Mouse (Mus musculus) MEL (cell line): Measurements from ENCODE around the gene Adamts2. TPM values are rescaled to one million over a fixed set of nuclear protein-coding genes. Genes with fewer than 3 reads are reported as not detected.

ENCODE experiments used
- DNase-seq: peaks from one replicate; pipeline ENCODE4 v3.0.0; 2011; ENCODE audit warnings: low read depth, low spot score
- H3K27ac ChIP-seq: 2 replicates; pipeline ENCODE4 v1.5.1; 2012; ENCODE audit warnings: low read depth, mild to moderate bottlenecking, control low read depth, low read length, moderate library complexity; ENCODE audit not compliant: control insufficient read depth
- H3K27me3 ChIP-seq, 2 experiments: fragments of 150-350 bp in 1 of 2; sonication (generic) in 1 of 2; 2 replicates each; pipeline ENCODE4 v1.6.1; 2012; ENCODE audit warnings: low read length in 2 of 2, mild to moderate bottlenecking in 2 of 2, improper control_type of control experiment in 1 of 2, moderate library complexity in 1 of 2; ENCODE audit not compliant: insufficient read depth in 2 of 2, control insufficient read depth in 1 of 2
- H3K36me3 ChIP-seq, 2 experiments: 2 replicates each; pipeline ENCODE4 v1.6.1; 2012 to 2014; ENCODE audit warnings: low read length in 2 of 2, improper control_type of control experiment in 1 of 2, inconsistent platforms in 1 of 2, mild to moderate bottlenecking in 1 of 2; ENCODE audit not compliant: insufficient read depth in 2 of 2, control insufficient read depth in 1 of 2
- H3K4me1 ChIP-seq, 2 experiments: fragments of 150-350 bp in 1 of 2; sonication (generic) in 1 of 2; 2 replicates each; pipeline ENCODE4 v1.6.1; 2012; ENCODE audit warnings: low read length in 2 of 2, improper control_type of control experiment in 1 of 2, mild to moderate bottlenecking in 1 of 2; ENCODE audit not compliant: insufficient read depth in 2 of 2, control insufficient read depth in 1 of 2
- H3K4me3 ChIP-seq, 2 experiments: fragments of 150-350 bp in 1 of 2; sonication (generic) in 1 of 2; 2 replicates each; pipeline ENCODE4 v1.5.1; 2012; ENCODE audit warnings: low read depth in 2 of 2, low read length in 2 of 2, mild to moderate bottlenecking in 2 of 2, moderate library complexity in 2 of 2, control low read depth in 1 of 2, improper control_type of control experiment in 1 of 2; ENCODE audit not compliant: control insufficient read depth in 1 of 2, insufficient read depth in 1 of 2
- H3K79me2 ChIP-seq: 2 replicates; pipeline ENCODE4 v1.6.1; 2012; ENCODE audit warnings: mild to moderate bottlenecking, low read length, moderate library complexity; ENCODE audit not compliant: control insufficient read depth, poor library complexity, insufficient read depth
- H3K9ac ChIP-seq: 2 replicates; pipeline ENCODE4 v1.6.1; 2012; ENCODE audit warnings: low read depth, mild to moderate bottlenecking, control low read depth, low read length, moderate library complexity; ENCODE audit not compliant: control insufficient read depth, poor library complexity, severe bottlenecking
- H3K9me3 ChIP-seq: fragments of 150-350 bp; sonication (generic); replicated peaks from 2 replicates; pipeline ENCODE4 v1.6.1; 2012; ENCODE audit warnings: mild to moderate bottlenecking, low read length, improper control_type of control experiment, moderate library complexity; ENCODE audit not compliant: insufficient read depth
- CTCF ChIP-seq, 3 experiments: IDR thresholded peaks in 2 of 3; conservative IDR thresholded peaks in 1 of 3; 2 replicates each; pipeline ENCODE4 v1.5.1; 2011 to 2012; ENCODE audit warnings: low read length in 3 of 3, low read depth in 2 of 3, mild to moderate bottlenecking in 2 of 3, improper control_type of control experiment in 1 of 3, inconsistent platforms in 1 of 3, mixed read lengths in 1 of 3, moderate library complexity in 1 of 3; ENCODE audit not compliant: control insufficient read depth in 1 of 3, insufficient read depth in 1 of 3, poor library complexity in 1 of 3, severe bottlenecking in 1 of 3
- EP300 ChIP-seq, 2 experiments: IDR thresholded peaks; 2 replicates each; pipeline ENCODE4 v1.6.1; 2011; ENCODE audit warnings: improper control_type of control experiment in 2 of 2, low read length in 2 of 2, low read depth in 1 of 2, mild to moderate bottlenecking in 1 of 2
- ETS1 ChIP-seq: IDR thresholded peaks from 2 replicates; pipeline ENCODE4 v1.6.1; 2012; ENCODE audit warnings: low read depth, mild to moderate bottlenecking, inconsistent platforms, low read length, improper control_type of control experiment, moderate library complexity
- GABPA ChIP-seq: IDR thresholded peaks from 2 replicates; pipeline ENCODE4 v1.6.1; 2012; ENCODE audit warnings: low read depth, mild to moderate bottlenecking, inconsistent platforms, low read length, improper control_type of control experiment, moderate library complexity
- GATA1 ChIP-seq: IDR thresholded peaks from 2 replicates; pipeline ENCODE4 v1.6.1; 2011; ENCODE audit warnings: low read depth, low read length, improper control_type of control experiment
- HCFC1 ChIP-seq: IDR thresholded peaks from 2 replicates; pipeline ENCODE4 v1.6.1; 2012; ENCODE audit warnings: low read depth, mild to moderate bottlenecking, inconsistent platforms, low read length, improper control_type of control experiment, moderate library complexity
- MXI1 ChIP-seq: IDR thresholded peaks from 2 replicates; pipeline ENCODE4 v1.6.1; 2011; ENCODE audit warnings: mild to moderate bottlenecking, low read depth, low read length, improper control_type of control experiment
- MYB ChIP-seq: IDR thresholded peaks from 2 replicates; pipeline ENCODE4 v1.6.1; 2011; ENCODE audit warnings: mild to moderate bottlenecking, low read depth, low read length, improper control_type of control experiment
- NRF1 ChIP-seq: IDR thresholded peaks from 2 replicates; pipeline ENCODE4 v1.6.1; 2014; ENCODE audit warnings: low read depth, mild to moderate bottlenecking, inconsistent platforms, low read length, improper control_type of control experiment, moderate library complexity; ENCODE audit not compliant: poor library complexity, insufficient read depth, severe bottlenecking
- POLR2AphosphoS2 ChIP-seq: IDR thresholded peaks from 2 replicates; pipeline ENCODE4 v1.6.1; 2011; ENCODE audit warnings: low read length, improper control_type of control experiment
- POLR2AphosphoS5 ChIP-seq: IDR thresholded peaks from 2 replicates; pipeline ENCODE4 v1.6.1; 2012; ENCODE audit warnings: low read depth, borderline replicate concordance, mild to moderate bottlenecking, inconsistent platforms, low read length, moderate library complexity, mixed read lengths
- RCOR1 ChIP-seq: IDR thresholded peaks from 2 replicates; pipeline ENCODE4 v1.6.1; 2012; ENCODE audit warnings: low read depth, mild to moderate bottlenecking, inconsistent platforms, low read length, improper control_type of control experiment
- SMC3 ChIP-seq: IDR thresholded peaks from 2 replicates; pipeline ENCODE4 v1.6.1; 2011; ENCODE audit warnings: low read depth, low read length, improper control_type of control experiment
- TAL1 ChIP-seq: IDR thresholded peaks from 2 replicates; pipeline ENCODE4 v1.6.1; 2012; ENCODE audit warnings: mild to moderate bottlenecking, inconsistent platforms, low read length, moderate library complexity, mixed read lengths
- UBTF ChIP-seq: IDR thresholded peaks from 2 replicates; pipeline ENCODE4 v1.6.1; 2012; ENCODE audit warnings: low read depth, mild to moderate bottlenecking, inconsistent platforms, low read length, improper control_type of control experiment, moderate library complexity, borderline replicate concordance; ENCODE audit not compliant: insufficient read depth
- ZC3H11A ChIP-seq: IDR thresholded peaks from 2 replicates; pipeline ENCODE4 v1.6.1; 2012; ENCODE audit warnings: low read depth, mild to moderate bottlenecking, inconsistent platforms, low read length, improper control_type of control experiment
- polyA plus RNA-seq, 2 experiments: library from polyadenylated mRNA; stranded (reverse) in 1 of 2; unstranded in 1 of 2; fragments of >175 nt in 1 of 2; fragments of >200 nt in 1 of 2; gene quantifications; 2 replicates each; pipeline versions ENCODE4 v1.2.1 to v1.2.4; 2012; ENCODE audit warnings: low replicate concordance in 2 of 2, low read depth in 1 of 2; ENCODE audit not compliant: insufficient read length in 2 of 2, insufficient read depth in 1 of 2, missing spikeins in 1 of 2
- total RNA-seq: library from RNA; depleted of rRNA; stranded (reverse); fragments of 300-350 nt; gene quantifications from 2 replicates; pipeline ENCODE4 v1.2.3, GENCODE M21; 2012

The Adamts2 gene
- total and polyA plus RNA-seq, 3 experiments = not detected

DNA sequence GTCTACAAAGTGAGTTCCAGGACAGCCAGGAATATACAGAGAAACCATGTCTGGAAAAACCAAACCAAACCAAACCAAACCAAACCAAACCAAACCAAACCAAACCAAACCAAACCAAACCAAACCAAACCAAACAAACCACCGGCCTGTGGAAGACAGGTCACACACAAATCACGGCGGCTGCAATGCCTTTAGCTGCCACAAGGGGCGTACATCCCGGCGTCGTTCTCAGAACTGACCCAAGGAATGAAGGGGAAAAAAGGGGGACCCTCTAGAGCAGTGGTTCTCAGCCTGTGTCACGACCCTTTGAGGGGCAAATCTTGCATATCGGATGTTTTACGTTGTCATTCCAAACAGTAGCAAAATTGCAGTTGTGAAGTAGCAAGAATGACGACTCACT, 12.8 kb upstream of the Adamts2 start:
- TF ChIP-seq CTCF (IDR thresholded peaks at IDR 0.05 in 2 of 3, conservative IDR thresholded peaks at IDR 0.05 in 1 of 3; ENCODE audit: control insufficient read depth in 1 of 3, insufficient read depth in 1 of 3, low read depth in 2 of 3, low read length in 3 of 3, poor library complexity in 1 of 3, severe bottlenecking in 1 of 3) = peak; percentile 40 to 58 (median 42)
- TF ChIP-seq MXI1 = no peak
- no peaks in the 10 kb centered on the region for H3K4me1 ChIP-seq
- DNase-seq = peak; percentile 7

DNA sequence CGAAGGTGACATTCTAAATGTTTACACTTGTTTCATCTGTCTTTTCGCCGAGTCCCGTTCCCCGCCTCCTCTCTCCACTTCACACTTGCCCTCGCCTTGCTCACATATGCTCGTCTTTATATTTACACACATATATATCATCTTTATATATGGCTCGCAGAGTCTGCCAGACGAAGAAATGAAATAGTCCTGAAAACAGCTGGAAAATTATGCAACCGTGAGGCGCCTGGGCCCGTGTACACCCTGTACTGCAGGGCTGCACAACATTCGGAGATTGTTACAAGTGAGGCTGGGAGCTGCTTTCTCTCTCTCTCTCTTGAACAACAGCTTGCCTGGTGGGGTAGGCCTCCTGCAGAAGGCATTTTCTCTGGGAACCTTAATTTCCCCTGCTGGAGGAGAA, 10.8 kb upstream of the Adamts2 start:
- Histone ChIP-seq H3K9me3 (no peaks in the 10 kb centered on the region), H3K4me3 (no peak overlapping the region), H3K4me1 (no peaks in the 10 kb centered on the region), H3K79me2 (no peaks in the 10 kb centered on the region), H3K9ac (no peak overlapping the region), H3K27me3 (no peaks in the 10 kb centered on the region), H3K36me3 (no peaks in the 10 kb centered on the region), H3K27ac (no peak overlapping the region)
- TF ChIP-seq UBTF (no peak), TAL1 (no peak)
- no peak for DNase-seq

More for the DNA sequence above, 12.8 kb upstream of the Adamts2 start:
- Histone ChIP-seq H3K36me3 (no peaks in the 10 kb centered on the region), H3K79me2 (no peaks in the 10 kb centered on the region), H3K9me3 (no peaks in the 10 kb centered on the region), H3K9ac (no peak overlapping the region), H3K4me3 (no peak overlapping the region), H3K27ac (no peak overlapping the region), H3K27me3 (no peaks in the 10 kb centered on the region)

DNA sequence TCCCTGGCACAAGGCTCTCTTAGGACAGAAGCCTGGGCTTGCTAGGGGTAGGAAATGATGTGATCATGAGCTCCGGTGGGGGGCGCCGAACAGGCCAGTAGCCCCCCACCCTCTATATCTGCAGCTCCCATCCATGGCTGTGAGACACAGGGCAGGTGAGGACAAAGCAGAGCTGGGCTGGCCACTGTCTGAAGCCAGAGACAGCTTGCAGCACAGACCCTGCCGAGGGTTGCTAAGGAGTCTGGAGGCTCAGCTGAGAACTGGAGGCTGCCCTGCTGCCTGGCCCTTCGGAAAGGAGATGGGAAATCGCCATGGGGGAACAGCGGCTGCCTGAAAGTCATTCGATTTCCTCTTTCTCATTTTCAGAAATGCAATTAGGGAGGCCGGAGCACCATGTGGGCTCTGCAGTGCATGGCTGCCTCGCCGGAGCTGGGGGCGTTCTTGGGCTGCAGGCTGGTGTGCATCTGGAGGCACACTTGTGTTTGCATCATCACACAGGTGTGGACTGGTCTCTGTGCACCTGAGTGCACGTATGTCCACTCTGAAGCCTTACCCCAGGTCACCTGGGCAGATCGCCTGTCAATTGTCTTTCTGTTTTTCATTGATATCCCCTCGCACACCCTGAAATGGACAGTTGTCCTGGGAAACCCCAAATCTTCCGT, 8.9 kb upstream of the Adamts2 start:
- Histone ChIP-seq H3K79me2 (no peaks in the 10 kb centered on the region), H3K4me1 (no peaks in the 10 kb centered on the region), H3K9me3 (no peaks in the 10 kb centered on the region), H3K4me3 (no peak overlapping the region), H3K36me3 (no peaks in the 10 kb centered on the region), H3K9ac (no peak overlapping the region), H3K27ac (no peak overlapping the region), H3K27me3 (no peaks in the 10 kb centered on the region)
- no peak for DNase-seq
- TF ChIP-seq CTCF (IDR thresholded peaks at IDR 0.05 in 2 of 3, conservative IDR thresholded peaks at IDR 0.05 in 1 of 3; ENCODE audit: control insufficient read depth in 1 of 3, insufficient read depth in 1 of 3, low read depth in 2 of 3, low read length in 3 of 3, poor library complexity in 1 of 3, severe bottlenecking in 1 of 3) (no peak), POLR2AphosphoS5 (no peak), ZC3H11A (no peak), HCFC1 (no peak), MYB (no peak), TAL1 (no peak), EP300 (IDR thresholded peaks at IDR 0.05; ENCODE audit: low read depth in 1 of 2, low read length in 2 of 2) (no peak), NRF1 (no peak), POLR2AphosphoS2 (no peak), UBTF (no peak), ETS1 (no peak), GATA1 (no peak), SMC3 (no peak), RCOR1 (no peak), GABPA (no peak)
